Mouse (Mus musculus) CH12.LX (cell line): ENCODE measurements around the gene Pdk2. TPM values are rescaled to one million over a fixed set of nuclear protein-coding genes. Genes with fewer than 3 reads are reported as not detected.
A peak's percentile ranks its signal among the peaks of the same experiment; 100 is the strongest.

Experiments
- DNase-seq: peaks from one replicate; pipeline ENCODE4 v3.0.0-alpha.2; 2013; ENCODE audit errors: extremely low read depth
- H3K27ac ChIP-seq: 2 replicates; pipeline ENCODE4 v1.5.1; 2012; ENCODE audit warnings: low read depth, mild to moderate bottlenecking, control low read depth, moderate library complexity; ENCODE audit not compliant: insufficient read depth
- H3K27me3 ChIP-seq: replicated peaks from 2 replicates; pipeline ENCODE3; 2012; ENCODE audit warnings: inconsistent platforms
- H3K36me3 ChIP-seq, 2 experiments: replicated peaks in 1 of 2; 2 replicates each; pipeline versions ENCODE3 to v1.6.1; 2012; ENCODE audit warnings: inconsistent platforms in 1 of 2, low read length in 1 of 2, mild to moderate bottlenecking in 1 of 2, mixed read lengths in 1 of 2, moderate library complexity in 1 of 2; ENCODE audit not compliant: control insufficient read depth in 1 of 2, insufficient read depth in 1 of 2
- H3K4me1 ChIP-seq, 2 experiments: 2 replicates each; pipeline ENCODE4 v1.6.1; 2012; ENCODE audit warnings: inconsistent platforms in 1 of 2, moderate library complexity in 1 of 2; ENCODE audit not compliant: insufficient read depth in 2 of 2, control insufficient read depth in 1 of 2
- H3K4me2 ChIP-seq: 2 replicates; pipeline ENCODE4 v1.6.1; 2012; ENCODE audit warnings: low read depth, mild to moderate bottlenecking, control low read depth; ENCODE audit not compliant: poor library complexity, insufficient read depth, severe bottlenecking
- H3K4me3 ChIP-seq, 3 experiments: fragments of 150-350 bp in 1 of 3; sonication (generic) in 1 of 3; replicated peaks in 1 of 3; 2 replicates each; pipeline versions ENCODE3 to v1.5.1; 2011 to 2012; ENCODE audit warnings: low read depth in 2 of 3, low read length in 2 of 3, mild to moderate bottlenecking in 2 of 3, moderate library complexity in 2 of 3, control low read depth in 1 of 3, improper control_type of control experiment in 1 of 3, inconsistent platforms in 1 of 3, mixed read lengths in 1 of 3; ENCODE audit not compliant: poor library complexity in 1 of 3
- H3K79me2 ChIP-seq: replicated peaks from 2 replicates; pipeline ENCODE4 v1.6.1; 2012; ENCODE audit warnings: mild to moderate bottlenecking, moderate library complexity; ENCODE audit not compliant: control insufficient read depth, poor library complexity, insufficient read depth, severe bottlenecking; ENCODE audit errors: extremely low read depth
- H3K9ac ChIP-seq: 2 replicates; pipeline ENCODE4 v1.6.1; 2012; ENCODE audit warnings: low read depth, mild to moderate bottlenecking, control low read depth, moderate library complexity; ENCODE audit not compliant: insufficient read depth
- H3K9me3 ChIP-seq: replicated peaks from 2 replicates; pipeline ENCODE3; 2012; ENCODE audit warnings: low read length, inconsistent platforms, mixed read lengths
- BHLHE40 ChIP-seq: IDR thresholded peaks from 2 replicates; pipeline ENCODE4 v1.6.1; 2011; ENCODE audit warnings: mild to moderate bottlenecking, low read depth, low read length, improper control_type of control experiment
- CTCF ChIP-seq, 2 experiments: IDR thresholded peaks in 1 of 2; conservative IDR thresholded peaks in 1 of 2; 2 replicates each; pipeline ENCODE4 v1.5.1; 2011 to 2012; ENCODE audit warnings: low read depth in 2 of 2, low read length in 2 of 2, improper control_type of control experiment in 1 of 2, inconsistent platforms in 1 of 2, mild to moderate bottlenecking in 1 of 2, moderate library complexity in 1 of 2
- E2F4 ChIP-seq: IDR thresholded peaks from 2 replicates; pipeline ENCODE4 v1.6.1; 2011; ENCODE audit warnings: low read depth, low read length, improper control_type of control experiment; ENCODE audit not compliant: insufficient replicate concordance
- EP300 ChIP-seq: IDR thresholded peaks from 2 replicates; pipeline ENCODE4 v1.6.1; 2011; ENCODE audit warnings: low read length, improper control_type of control experiment
- ETS1 ChIP-seq: conservative IDR thresholded peaks from 2 replicates; pipeline ENCODE4 v1.6.1; 2012; ENCODE audit warnings: low read depth, mild to moderate bottlenecking, inconsistent platforms, low read length, improper control_type of control experiment, moderate library complexity
- HCFC1 ChIP-seq: IDR thresholded peaks from 2 replicates; pipeline ENCODE4 v1.6.1; 2012; ENCODE audit warnings: low read depth, mild to moderate bottlenecking, inconsistent platforms, low read length, improper control_type of control experiment
- KAT2A ChIP-seq: IDR thresholded peaks from 2 replicates; pipeline ENCODE4 v1.6.1; 2012; ENCODE audit warnings: low read length, improper control_type of control experiment, inconsistent platforms; ENCODE audit not compliant: insufficient replicate concordance
- MAX ChIP-seq: IDR thresholded peaks from 2 replicates; pipeline ENCODE4 v1.6.1; 2011; ENCODE audit warnings: low read length, improper control_type of control experiment
- MEF2A ChIP-seq: IDR thresholded peaks from 2 replicates; pipeline ENCODE4 v1.6.1; 2014; ENCODE audit warnings: low read depth, mild to moderate bottlenecking, inconsistent platforms, low read length, improper control_type of control experiment, borderline replicate concordance
- NELFE ChIP-seq: IDR thresholded peaks from 2 replicates; pipeline ENCODE4 v1.6.1; 2011; ENCODE audit warnings: low read depth, low read length, improper control_type of control experiment
- NRF1 ChIP-seq: IDR thresholded peaks from 2 replicates; pipeline ENCODE4 v1.6.1; 2014; ENCODE audit warnings: low read depth, mild to moderate bottlenecking, inconsistent platforms, low read length, improper control_type of control experiment, moderate library complexity
- POLR2A ChIP-seq: IDR thresholded peaks from 2 replicates; pipeline ENCODE4 v1.6.1; 2011; ENCODE audit warnings: low read depth, mild to moderate bottlenecking, improper control_type of control experiment, low read length
- SIN3A ChIP-seq: IDR thresholded peaks from 2 replicates; pipeline ENCODE4 v1.6.1; 2012; ENCODE audit warnings: low read length, improper control_type of control experiment, inconsistent platforms
- SMC3 ChIP-seq: IDR thresholded peaks from 2 replicates; pipeline ENCODE4 v1.6.1; 2011; ENCODE audit warnings: low read depth, low read length, improper control_type of control experiment
- TBP ChIP-seq: conservative IDR thresholded peaks from 2 replicates; pipeline ENCODE4 v1.6.1; 2011; ENCODE audit warnings: low read depth, low read length, improper control_type of control experiment
- TCF12 ChIP-seq: IDR thresholded peaks from 2 replicates; pipeline ENCODE4 v1.6.1; 2014; ENCODE audit warnings: low read depth, mild to moderate bottlenecking, inconsistent platforms, low read length, improper control_type of control experiment
- USF1 ChIP-seq: IDR thresholded peaks from 2 replicates; pipeline ENCODE4 v1.6.1; 2014; ENCODE audit warnings: low read depth, mild to moderate bottlenecking, inconsistent platforms, low read length, improper control_type of control experiment
- ZMIZ1 ChIP-seq: IDR thresholded peaks from 2 replicates; pipeline ENCODE4 v1.6.1; 2012; ENCODE audit warnings: low read depth, mild to moderate bottlenecking, inconsistent platforms, low read length, improper control_type of control experiment
- dilution Hi-C: fragments of 300-500 bp; cut with MboI; formaldehyde crosslinking; loops from 2 replicates; pipeline ENCODE4 v1.14.3; 2020; ENCODE audit warnings: low sequenced_read_pairs; ENCODE audit not compliant: extremely low pct_unique_long_range_greater_than_20kb, extremely low pct_ligation_motif_present
- in situ Hi-C: fragments of 300-500 bp; cut with MboI; formaldehyde crosslinking; loops from 3 replicates; pipeline ENCODE4 v1.14.3; 2019; ENCODE audit warnings: low sequenced_read_pairs, low pct_ligation_motif_present, low pct_unique_long_range_greater_than_20kb, mixed read lengths
- polyA plus RNA-seq: library from polyadenylated mRNA; unstranded; fragments of >175 nt; gene quantifications from 2 replicates; pipeline ENCODE4 v1.2.1, GENCODE M21; 2012; ENCODE audit warnings: low read depth; ENCODE audit not compliant: insufficient read length
- total RNA-seq, 2 experiments: library from RNA; depleted of rRNA; stranded (reverse); fragments of 300-350 nt in 1 of 2; fragments of >200 nt in 1 of 2; gene quantifications; 2 replicates each; pipeline ENCODE4 v1.2.3; 2012 to 2014

The Pdk2 gene
- total and polyA plus RNA-seq, 3 experiments: not detected

DNA sequence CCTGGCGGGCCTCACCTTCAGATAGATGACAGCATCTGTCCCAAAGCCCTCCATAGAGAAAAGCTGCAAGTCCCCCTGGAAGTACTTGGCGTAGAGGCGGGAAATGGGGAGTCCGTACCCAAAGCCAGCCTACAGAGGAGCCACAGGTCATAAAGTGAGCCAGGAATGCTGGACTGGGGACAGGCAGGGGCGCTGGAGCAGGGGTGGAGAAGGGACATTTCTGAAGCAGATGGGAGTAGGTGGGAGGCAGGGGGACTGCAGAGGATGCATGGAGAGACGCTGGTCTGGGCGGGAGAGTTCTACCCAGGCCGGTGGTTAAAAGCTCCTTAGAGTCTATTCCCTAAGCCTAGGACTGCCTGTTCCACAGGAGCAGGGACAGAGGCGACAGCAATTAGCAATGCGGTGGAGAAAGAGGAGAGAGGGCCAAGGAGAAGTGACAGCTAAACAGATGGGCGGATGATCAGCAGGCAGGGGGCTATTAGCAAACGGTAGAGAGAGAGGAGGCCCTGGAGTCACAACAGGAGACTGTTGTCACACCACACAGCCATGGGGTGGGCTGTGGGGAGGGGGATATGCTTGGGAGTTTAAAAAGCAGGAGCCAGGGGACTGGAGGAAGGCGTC, 13.2 kb downstream of the Pdk2 start:
- no peak for TF ChIP-seq MEF2A
- no peak for TF ChIP-seq HCFC1
- no peaks in the 10 kb centered on the region for H3K36me3 ChIP-seq
- H3K4me3 ChIP-seq: no peak overlapping the region
- H3K9me3 ChIP-seq: peaks cover 8% of the 10 kb centered on the region
- peaks cover 19 to 34% of the 10 kb centered on the region in 2 experiments for H3K4me1 ChIP-seq
- H3K79me2 ChIP-seq: no peaks in the 10 kb centered on the region
- DNase-seq: no peak
- H3K27me3 ChIP-seq: peaks cover 67% of the 10 kb centered on the region
- in situ Hi-C loops: no loop called here
- dilution Hi-C loops: no loop called here
- no peak overlapping the region for H3K27ac ChIP-seq
- H3K4me2 ChIP-seq: no peak overlapping the region
- H3K9ac ChIP-seq: no peak overlapping the region

DNA sequence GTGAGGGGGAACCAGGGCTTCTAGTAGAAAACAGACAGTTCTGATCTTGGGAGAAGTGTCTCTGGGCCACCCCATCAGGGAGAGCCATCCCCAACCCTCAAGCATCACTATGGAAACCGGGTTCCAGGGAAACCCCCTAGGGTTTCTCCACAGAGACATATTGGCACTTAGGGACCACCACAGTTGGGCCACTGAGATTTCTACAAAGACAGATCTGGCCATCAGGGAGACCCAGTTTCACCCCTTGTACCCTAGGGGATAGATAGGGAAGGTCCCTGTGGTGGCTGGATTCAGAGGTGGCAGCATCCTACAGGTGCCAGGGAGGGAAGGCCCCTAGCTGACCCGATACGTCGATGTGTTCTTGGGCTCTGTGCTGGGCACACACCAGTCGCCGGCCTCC, 14.3 kb downstream of the Pdk2 start:
- Histone ChIP-seq H3K79me2 (no peaks in the 10 kb centered on the region), H3K4me3 (no peak overlapping the region), H3K9ac (no peak overlapping the region), H3K4me2 (no peak overlapping the region), H3K4me1 (peaks cover 19 to 45% of the 10 kb centered on the region in 2 experiments), H3K9me3 (peaks cover 12% of the 10 kb centered on the region), H3K27ac (no peak overlapping the region), H3K27me3 (peaks cover 66% of the 10 kb centered on the region), H3K36me3 (no peaks in the 10 kb centered on the region)
- dilution Hi-C loops (no loop called here), in situ Hi-C loops (no loop called here)
- TF ChIP-seq HCFC1: no peak
- peak; percentile 50; the same call in 1 of the 2 replicates for TF ChIP-seq TCF12
- no peak for TF ChIP-seq KAT2A
- peak; percentile 41; the same call in 1 of the 2 replicates for TF ChIP-seq ETS1
- TF ChIP-seq BHLHE40: peak; percentile 34; the same call in 1 of the 2 replicates
- TF ChIP-seq SIN3A: no peak
- no peak for TF ChIP-seq SMC3
- TF ChIP-seq EP300: 0 out of 2 replicates have a peak, but pooled peaks have one; percentile 13
- DNase-seq: peak; percentile 58

DNA sequence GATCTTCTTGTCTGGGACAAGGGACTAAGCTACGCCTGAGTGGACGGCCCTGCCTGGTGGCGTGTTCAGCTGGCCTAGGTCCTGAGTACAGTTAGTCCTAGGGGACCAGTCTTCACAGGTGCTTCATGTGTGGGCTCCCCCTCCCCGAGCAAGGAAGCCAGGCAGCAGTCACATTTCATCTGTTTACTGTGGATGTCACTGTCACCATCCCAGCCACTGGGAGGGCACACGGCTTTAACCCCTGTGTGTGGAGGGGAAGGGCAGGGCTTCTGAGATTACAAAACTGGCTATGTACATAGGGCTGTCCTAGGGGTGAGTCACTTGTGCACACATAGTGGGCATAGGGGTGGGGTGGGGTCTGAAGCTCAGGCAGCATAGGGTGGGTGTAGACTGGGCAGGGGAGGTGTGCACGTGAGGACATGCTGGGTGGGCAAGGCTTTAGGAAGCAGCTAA, 15.0 kb downstream of the Pdk2 start:
- 0 out of 2 replicates have a peak, but pooled peaks have one; percentile 37 for TF ChIP-seq KAT2A
- no peak for TF ChIP-seq NELFE
- no peak for TF ChIP-seq NRF1
- peak; percentile 71; the same call in 1 of the 2 replicates for TF ChIP-seq TCF12
- TF ChIP-seq TBP: no peak
- peak; percentile 46; the same call in 1 of the 2 replicates for TF ChIP-seq ZMIZ1
- TF ChIP-seq BHLHE40: peak; percentile 86
- TF ChIP-seq MEF2A: peak; percentile 42
- TF ChIP-seq CTCF (conservative IDR thresholded peaks at IDR 0.05 in 1 of 2, IDR thresholded peaks at IDR 0.05 in 1 of 2; ENCODE audit: low read depth in 2 of 2, low read length in 2 of 2): no peak
- no peak for TF ChIP-seq USF1
- TF ChIP-seq EP300: peak; percentile 35; the same call in 1 of the 2 replicates
- TF ChIP-seq ETS1: peak; percentile 82
- no peak for TF ChIP-seq E2F4
- TF ChIP-seq POLR2A: no peak
- 0 out of 2 replicates have a peak, but pooled peaks have one; percentile 12 for TF ChIP-seq MAX
- H3K36me3 ChIP-seq: no peaks in the 10 kb centered on the region
- dilution Hi-C loops: no loop called here
- peaks cover 12% of the 10 kb centered on the region for H3K9me3 ChIP-seq
- H3K4me3 ChIP-seq: no peak overlapping the region
- no peak overlapping the region for H3K4me2 ChIP-seq
- peak; percentile 43 for DNase-seq
- in situ Hi-C loops: no loop called here
- H3K27ac ChIP-seq: no peak overlapping the region
- H3K27me3 ChIP-seq: peaks cover 69% of the 10 kb centered on the region
- peaks cover 19 to 47% of the 10 kb centered on the region in 2 experiments for H3K4me1 ChIP-seq
- no peak overlapping the region for H3K9ac ChIP-seq
- no peaks in the 10 kb centered on the region for H3K79me2 ChIP-seq
